Mouse (Mus musculus): ENCODE results near the gene Lmln.

- no peak for TF ChIP-seq CTCF (IDR thresholded peaks at IDR 0.05; ENCODE audit: insufficient read depth, low read depth, low read length)
- no peak for TF ChIP-seq POLR2A (IDR thresholded peaks at IDR 0.05; ENCODE audit: insufficient read depth, low read depth, low read length)
Measured at GRCm38 (mm10) chr16:33146185-33146584, 83.9 kb downstream of the Lmln start.

Measured in olfactory bulb, adult 2 months (tissue).